Mouse (Mus musculus) MEL (cell line): Measurements from ENCODE around the gene Armc10.

Experiments used
- CTCF ChIP-seq, 3 experiments: IDR thresholded peaks in 2 of 3; conservative IDR thresholded peaks in 1 of 3; 2 replicates each; pipeline ENCODE4 v1.5.1; 2011 to 2012; ENCODE audit warnings: low read length in 3 of 3, low read depth in 2 of 3, mild to moderate bottlenecking in 2 of 3, improper control_type of control experiment in 1 of 3, inconsistent platforms in 1 of 3, mixed read lengths in 1 of 3, moderate library complexity in 1 of 3; ENCODE audit not compliant: control insufficient read depth in 1 of 3, insufficient read depth in 1 of 3, poor library complexity in 1 of 3, severe bottlenecking in 1 of 3
- E2F4 ChIP-seq: IDR thresholded peaks from 2 replicates; pipeline ENCODE4 v1.6.1; 2011; ENCODE audit warnings: low read depth, low read length, improper control_type of control experiment, borderline replicate concordance
- ELF1 ChIP-seq: IDR thresholded peaks from 2 replicates; pipeline ENCODE4 v1.6.1; 2014; ENCODE audit warnings: low read depth, mild to moderate bottlenecking, inconsistent platforms, low read length, improper control_type of control experiment, moderate library complexity
- ETS1 ChIP-seq: IDR thresholded peaks from 2 replicates; pipeline ENCODE4 v1.6.1; 2012; ENCODE audit warnings: low read depth, mild to moderate bottlenecking, inconsistent platforms, low read length, improper control_type of control experiment, moderate library complexity
- HCFC1 ChIP-seq: IDR thresholded peaks from 2 replicates; pipeline ENCODE4 v1.6.1; 2012; ENCODE audit warnings: low read depth, mild to moderate bottlenecking, inconsistent platforms, low read length, improper control_type of control experiment, moderate library complexity
- JUND ChIP-seq: IDR thresholded peaks from 2 replicates; pipeline ENCODE4 v1.6.1; 2011; ENCODE audit warnings: low read depth, mild to moderate bottlenecking, improper control_type of control experiment, low read length
- MAX ChIP-seq: IDR thresholded peaks from 2 replicates; pipeline ENCODE4 v1.6.1; 2011; ENCODE audit warnings: low read length, improper control_type of control experiment
- MXI1 ChIP-seq: IDR thresholded peaks from 2 replicates; pipeline ENCODE4 v1.6.1; 2011; ENCODE audit warnings: mild to moderate bottlenecking, low read depth, low read length, improper control_type of control experiment
- POLR2A ChIP-seq, 2 experiments: IDR thresholded peaks; 2 replicates each; pipeline ENCODE4 v1.6.1; 2011 to 2012; ENCODE audit warnings: low read length in 2 of 2, mild to moderate bottlenecking in 2 of 2, control low read depth in 1 of 2, improper control_type of control experiment in 1 of 2, low read depth in 1 of 2, moderate library complexity in 1 of 2; ENCODE audit not compliant: control insufficient read depth in 1 of 2, insufficient read depth in 1 of 2, poor library complexity in 1 of 2
- POLR2AphosphoS5 ChIP-seq: IDR thresholded peaks from 2 replicates; pipeline ENCODE4 v1.6.1; 2012; ENCODE audit warnings: low read depth, borderline replicate concordance, mild to moderate bottlenecking, inconsistent platforms, low read length, moderate library complexity, mixed read lengths
- SIN3A ChIP-seq: IDR thresholded peaks from 2 replicates; pipeline ENCODE4 v1.6.1; 2012; ENCODE audit warnings: low read length, improper control_type of control experiment, inconsistent platforms
- UBTF ChIP-seq: IDR thresholded peaks from 2 replicates; pipeline ENCODE4 v1.6.1; 2012; ENCODE audit warnings: low read depth, mild to moderate bottlenecking, inconsistent platforms, low read length, improper control_type of control experiment, moderate library complexity, borderline replicate concordance; ENCODE audit not compliant: insufficient read depth
- USF2 ChIP-seq, 2 experiments: IDR thresholded peaks; 2 replicates each; pipeline ENCODE4 v1.6.1; 2011 to 2012; ENCODE audit warnings: improper control_type of control experiment in 2 of 2, low read length in 2 of 2, borderline replicate concordance in 1 of 2, inconsistent platforms in 1 of 2, low read depth in 1 of 2, mild to moderate bottlenecking in 1 of 2; ENCODE audit not compliant: insufficient read depth in 1 of 2
- ZC3H11A ChIP-seq: IDR thresholded peaks from 2 replicates; pipeline ENCODE4 v1.6.1; 2012; ENCODE audit warnings: low read depth, mild to moderate bottlenecking, inconsistent platforms, low read length, improper control_type of control experiment

DNA sequence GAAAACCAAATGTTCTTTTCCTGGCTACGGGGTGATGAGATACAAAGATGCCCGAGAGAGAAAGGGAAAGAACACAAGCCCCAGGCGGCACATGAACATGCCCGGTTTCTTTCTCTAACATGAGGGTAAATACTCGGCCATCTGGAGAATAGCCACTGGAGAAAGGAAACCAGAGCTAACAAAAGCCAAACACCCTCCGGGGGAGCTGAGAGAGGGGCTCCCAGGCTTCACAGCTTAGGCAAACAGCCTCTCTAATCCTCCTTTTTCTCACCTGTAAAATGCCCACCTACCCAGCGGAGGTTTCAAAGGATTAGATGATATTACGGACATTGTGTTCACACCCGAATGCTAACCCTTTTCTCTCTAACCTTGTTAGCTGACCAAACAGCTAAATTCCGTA, 39.4 kb downstream of the Armc10 start:
- TF ChIP-seq UBTF, result no peak
- no peak for TF ChIP-seq E2F4
- TF ChIP-seq POLR2AphosphoS5, result no peak
- no peak for TF ChIP-seq SIN3A
- no peak for TF ChIP-seq JUND
- no peak for TF ChIP-seq MXI1
- TF ChIP-seq POLR2A (IDR thresholded peaks at IDR 0.05; ENCODE audit: control insufficient read depth in 1 of 2, insufficient read depth in 1 of 2, low read depth in 1 of 2, low read length in 2 of 2, poor library complexity in 1 of 2), result no peak
- no peak for TF ChIP-seq ZC3H11A
- TF ChIP-seq CTCF (IDR thresholded peaks at IDR 0.05 in 2 of 3, conservative IDR thresholded peaks at IDR 0.05 in 1 of 3; ENCODE audit: control insufficient read depth in 1 of 3, insufficient read depth in 1 of 3, low read depth in 2 of 3, low read length in 3 of 3, poor library complexity in 1 of 3, severe bottlenecking in 1 of 3), result no peak
- no peak for TF ChIP-seq ELF1
- TF ChIP-seq HCFC1, result no peak
- no peak for TF ChIP-seq MAX
- no peak for TF ChIP-seq USF2 (IDR thresholded peaks at IDR 0.05; ENCODE audit: borderline replicate concordance in 1 of 2, insufficient read depth in 1 of 2, low read depth in 1 of 2, low read length in 2 of 2)
- no peak for TF ChIP-seq ETS1
